In the genomic region with DNA sequence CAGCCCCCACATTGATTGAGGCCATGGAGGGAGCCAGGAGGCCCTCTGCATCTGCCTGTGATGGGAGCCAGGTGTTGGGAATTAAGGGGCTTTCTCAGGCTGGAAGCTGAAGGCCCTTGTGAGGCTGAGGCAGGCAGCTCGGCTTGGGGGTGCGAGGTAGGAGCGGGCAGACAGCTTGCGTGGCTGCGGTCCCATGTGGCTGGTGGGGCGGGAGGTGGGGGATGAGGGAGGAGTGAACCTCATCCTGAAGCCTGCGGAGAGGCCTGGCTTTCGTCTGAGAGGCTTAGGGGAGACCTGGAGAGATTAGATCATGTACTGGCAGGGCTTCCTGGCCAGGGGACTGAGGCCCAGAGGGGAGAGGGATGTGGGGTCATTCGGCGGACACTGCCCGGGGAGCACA, we compare ENCODE assay signal across 8 mouse cellular contexts. TPM values are rescaled to one million over a fixed set of nuclear protein-coding genes. Genes with fewer than 3 reads are reported as not detected.
DNase-seq lines count a peak whose midpoint lies in the region; ATAC-seq lines count a peak whose summit lies in the region.
"Had no signal": no experiment of that assay in that cellular context is flagged by ENCODE, and none has a peak within 500 bp of the region (broad histone marks: within the 10 kb centered on the region; RNA-seq: fewer than 3 reads in every experiment).

No protein-coding gene starts in this region.

- peaks cover 7% of the 10 kb centered on the region; the same call in 1 of the 2 replicates for H3K36me3 ChIP-seq in limb, embryonic 13.5 days
- H3K36me3 ChIP-seq: liver, embryonic 15.5 days had no signal

- peak overlapping the region; percentile 99 for H3K27ac ChIP-seq in limb, embryonic 13.5 days
- H3K27ac ChIP-seq: liver, embryonic 15.5 days had no signal

- H3K4me1 ChIP-seq in limb, embryonic 13.5 days, result peaks cover 88% of the 10 kb centered on the region

- no peak overlapping the region for H3K4me3 ChIP-seq in limb, embryonic 13.5 days
- H3K4me3 ChIP-seq: liver, embryonic 15.5 days had no signal

- 19% methylated on average over 11 of the region's 11 CpGs for WGBS in limb, embryonic 13.5 days

- H3K4me2 ChIP-seq in limb, embryonic 13.5 days (replicated peaks), result peak overlapping the region; percentile 59; the same call in 1 of the 2 replicates
- H3K4me2 ChIP-seq: liver, embryonic 15.5 days had no signal

- peak overlapping the region; percentile 48 for H3K9ac ChIP-seq in limb, embryonic 13.5 days
- H3K9ac ChIP-seq: liver, embryonic 15.5 days had no signal

- no peaks in the 10 kb centered on the region for H3K27me3 ChIP-seq in limb, embryonic 13.5 days

- DNase-seq in retina, postnatal 1 day, result peak; percentile 44
- no peak for DNase-seq in retina, embryonic 14.5 days (ENCODE audit: low spot score)
- peak; percentile 70 for DNase-seq in gastrocnemius, postnatal 14 days
- peak; percentile 80 for DNase-seq in yolk sac, embryonic 10.5 days (ENCODE audit: low spot score)
- no peak for DNase-seq in thymus, adult 18-20 months
- DNase-seq in B cell, adult 2 months, result no peak

- no peaks in the 10 kb centered on the region for H3K9me3 ChIP-seq in limb, embryonic 13.5 days
- H3K9me3 ChIP-seq: liver, embryonic 15.5 days had no signal

- peak; percentile 12 for ATAC-seq in limb, embryonic 13.5 days (ENCODE audit: low FRiP score, low read depth)

- intact Hi-C loops in gastrocnemius, postnatal 14 days (cut with DNase I; ENCODE audit: low total_unique reads), result no loop called here

RNA-seq across cellular contexts. Expression of gene Tnnt3, which starts 15.5 kb away (rescaled TPM):
- over 10,000 TPM; 22,199 to 23,470 TPM for total RNA-seq in gastrocnemius, postnatal 14 days (2021)
- polyA plus RNA-seq in limb, embryonic 13.5 days (2015; fragmentation: Nextera tagmentation; extraction: Ambion mirVana), result 60.9 and 62.3 TPM in 2 replicates

RNA-seq across cellular contexts. Expression of gene Lsp1, which starts 22.5 kb away (rescaled TPM):
- 10 to 100 TPM; 22.2 to 35.0 TPM for total RNA-seq in gastrocnemius, postnatal 14 days (2021)
- polyA plus RNA-seq in limb, embryonic 13.5 days (2015; fragmentation: Nextera tagmentation; extraction: Ambion mirVana), result 46.3 and 49.8 TPM in 2 replicates

RNA-seq across cellular contexts. Expression of gene Tnni2, which starts 41.5 kb away (rescaled TPM):
- over 10,000 TPM; 14,029 to 14,677 TPM for total RNA-seq in gastrocnemius, postnatal 14 days (2021)
- 45.2 and 47.5 TPM in 2 replicates for polyA plus RNA-seq in limb, embryonic 13.5 days (2015; fragmentation: Nextera tagmentation; extraction: Ambion mirVana)

RNA-seq across cellular contexts. Expression of gene Syt8, which starts 48.5 kb away (rescaled TPM):
- not detected for total RNA-seq in gastrocnemius, postnatal 14 days (2021)
- 1.2 and 1.4 TPM in 2 replicates for polyA plus RNA-seq in limb, embryonic 13.5 days (2015; fragmentation: Nextera tagmentation; extraction: Ambion mirVana)

RNA-seq across cellular contexts. Expression of gene Mrpl23, which starts 49.4 kb away (rescaled TPM):
- total RNA-seq in gastrocnemius, postnatal 14 days (2021), result 1 to 10 TPM; 5.0 to 5.2 TPM
- polyA plus RNA-seq in limb, embryonic 13.5 days (2015; fragmentation: Nextera tagmentation; extraction: Ambion mirVana), result 27.3 and 35.1 TPM in 2 replicates

Comparison
In these comparisons a context has a peak if more than half of its experiments do, and no peak if none do; other contexts are left out.
1. DNase-seq: peak in retina, postnatal 1 day (single experiment), gastrocnemius, postnatal 14 days (single experiment) and yolk sac, embryonic 10.5 days (single experiment); none in retina, embryonic 14.5 days (single experiment), thymus, adult 18-20 months (0 of 2) and B cell, adult 2 months (0 of 2).